Mouse (Mus musculus): ENCODE data around the gene Musk.
"Not testable (repeated sequence)": the region's sequence is repeated elsewhere in the genome, so short reads cannot be mapped to it uniquely, and the experiment has no call there.

The Musk gene

GRCm38 (mm10) chr4:58285687-58286086 is at the start of gene Musk:
TSS of gene Musk (plus strand) at chr4:58285960.
- DNase-seq (ENCODE audit: low read depth in 2 of 2, low spot score in 2 of 2), result no peak

- DNase-seq (ENCODE audit: low read depth in 2 of 2, low spot score in 2 of 2), result no peak
Measured at GRCm38 (mm10) chr4:58240416-58240815, 45.3 kb upstream of the Musk start.

GRCm38 (mm10) chr4:58245544-58245943 is 40.2 kb upstream of the Musk start:
- no peak for DNase-seq (ENCODE audit: low read depth in 2 of 2, low spot score in 2 of 2)

GRCm38 (mm10) chr4:58252381-58252780 is 33.4 kb upstream of the Musk start:
- DNase-seq (ENCODE audit: low read depth in 2 of 2, low spot score in 2 of 2), result no peak

GRCm38 (mm10) chr4:58253410-58253809 is 32.4 kb upstream of the Musk start:
- no peak for DNase-seq (ENCODE audit: low read depth in 2 of 2, low spot score in 2 of 2)

- DNase-seq (ENCODE audit: low read depth in 2 of 2, low spot score in 2 of 2), result not testable (repeated sequence)
Measured at GRCm38 (mm10) chr4:58260767-58261166, 25.0 kb upstream of the Musk start.

GRCm38 (mm10) chr4:58266294-58266693 is 19.5 kb upstream of the Musk start:
- DNase-seq (ENCODE audit: low read depth in 2 of 2, low spot score in 2 of 2), result no peak

- no peak for DNase-seq (ENCODE audit: low read depth in 2 of 2, low spot score in 2 of 2)
Measured at GRCm38 (mm10) chr4:58268897-58269542, 16.7 kb upstream of the Musk start.

- no peak for DNase-seq (ENCODE audit: low read depth in 2 of 2, low spot score in 2 of 2)
Measured at GRCm38 (mm10) chr4:58269961-58270360, 15.8 kb upstream of the Musk start.

- no peak for DNase-seq (ENCODE audit: low read depth in 2 of 2, low spot score in 2 of 2)
Measured at GRCm38 (mm10) chr4:58270956-58271355, 14.8 kb upstream of the Musk start.

- no peak for DNase-seq (ENCODE audit: low read depth in 2 of 2, low spot score in 2 of 2)
Measured at GRCm38 (mm10) chr4:58271504-58272162, 14.1 kb upstream of the Musk start.

GRCm38 (mm10) chr4:58275261-58275895 is 10.4 kb upstream of the Musk start:
- DNase-seq (ENCODE audit: low read depth in 2 of 2, low spot score in 2 of 2), result no peak

- no peak for DNase-seq (ENCODE audit: low read depth in 2 of 2, low spot score in 2 of 2)
Measured at GRCm38 (mm10) chr4:58278368-58278767, 7.4 kb upstream of the Musk start.

GRCm38 (mm10) chr4:58280121-58280520 is 5.6 kb upstream of the Musk start:
- no peak for DNase-seq (ENCODE audit: low read depth in 2 of 2, low spot score in 2 of 2)

- DNase-seq (ENCODE audit: low read depth in 2 of 2, low spot score in 2 of 2), result no peak
Measured at GRCm38 (mm10) chr4:58286368-58287090, 769 bp downstream of the Musk start.

GRCm38 (mm10) chr4:58288753-58289152 is 3.0 kb downstream of the Musk start:
- DNase-seq (ENCODE audit: low read depth in 2 of 2, low spot score in 2 of 2), result no peak

- no peak for DNase-seq (ENCODE audit: low read depth in 2 of 2, low spot score in 2 of 2)
Measured at GRCm38 (mm10) chr4:58291828-58292227, 6.1 kb downstream of the Musk start.

- no peak for DNase-seq (ENCODE audit: low read depth in 2 of 2, low spot score in 2 of 2)
Measured at GRCm38 (mm10) chr4:58293099-58293498, 7.3 kb downstream of the Musk start.

- no peak for DNase-seq (ENCODE audit: low read depth in 2 of 2, low spot score in 2 of 2)
Measured at GRCm38 (mm10) chr4:58303862-58304261, 18.1 kb downstream of the Musk start.

GRCm38 (mm10) chr4:58304564-58304963 is 18.8 kb downstream of the Musk start:
- DNase-seq (ENCODE audit: low read depth in 2 of 2, low spot score in 2 of 2), result no peak

GRCm38 (mm10) chr4:58307421-58307820 is 21.7 kb downstream of the Musk start:
- no peak for DNase-seq (ENCODE audit: low read depth in 2 of 2, low spot score in 2 of 2)

- DNase-seq (ENCODE audit: low read depth in 2 of 2, low spot score in 2 of 2), result no peak
Measured at GRCm38 (mm10) chr4:58313344-58313743, 27.6 kb downstream of the Musk start.

Data from CD8-positive naive resting alpha-beta T cell, adult 2 months (primary cell).